Mouse (Mus musculus): ENCODE data around the gene Rap1gap.
A peak's percentile ranks its signal among the peaks of the same experiment; 100 is the strongest.

The Rap1gap gene

DNA sequence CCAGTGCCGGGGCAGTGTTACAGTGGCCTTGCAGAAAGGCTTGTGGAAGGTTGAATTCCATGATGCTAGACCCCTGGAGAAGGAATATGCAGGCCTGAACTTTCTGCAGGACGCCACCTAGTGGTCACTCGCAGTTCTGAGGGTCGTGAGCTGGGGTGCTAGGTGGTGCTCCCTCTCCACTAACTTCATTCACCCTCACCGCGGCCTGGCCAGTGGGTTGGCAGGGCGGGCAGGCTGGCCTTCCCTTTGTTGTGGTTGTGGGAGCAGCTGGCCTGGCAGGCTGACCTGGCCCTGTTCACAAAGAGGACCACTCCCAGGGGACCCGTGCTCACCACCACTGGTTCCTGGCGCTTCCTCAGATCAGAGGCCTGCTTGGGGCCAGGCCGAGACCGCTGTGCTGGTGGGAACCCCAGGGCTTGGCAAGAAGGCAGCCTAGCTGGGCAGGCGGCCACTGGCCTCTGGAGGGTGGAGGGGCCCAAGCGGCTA lies 80.0 kb downstream of the Rap1gap start:
- DNase-seq (ENCODE audit: low read depth, low spot score) = peak; percentile 70

DNA sequence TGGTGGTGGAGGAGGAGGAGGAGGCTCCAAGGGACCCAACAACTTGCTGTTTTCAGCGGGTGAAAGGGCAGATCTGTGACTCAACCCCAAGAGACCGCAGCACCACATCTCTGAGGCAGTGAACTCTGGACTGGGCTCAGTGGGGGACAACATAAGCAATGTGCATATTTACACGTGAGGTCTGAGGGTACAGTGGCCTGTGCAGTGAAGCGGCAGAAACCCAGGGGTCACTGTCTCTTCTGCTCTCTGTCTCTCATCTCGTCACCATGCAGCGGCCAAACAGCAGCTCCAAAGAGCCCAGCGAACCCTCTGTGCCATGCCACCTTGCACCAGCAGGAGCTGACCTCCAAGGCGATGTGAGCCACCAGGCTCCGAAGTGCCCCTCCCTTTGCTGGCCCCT lies 82.6 kb downstream of the Rap1gap start:
- DNase-seq (ENCODE audit: low read depth, low spot score) = no peak

DNA sequence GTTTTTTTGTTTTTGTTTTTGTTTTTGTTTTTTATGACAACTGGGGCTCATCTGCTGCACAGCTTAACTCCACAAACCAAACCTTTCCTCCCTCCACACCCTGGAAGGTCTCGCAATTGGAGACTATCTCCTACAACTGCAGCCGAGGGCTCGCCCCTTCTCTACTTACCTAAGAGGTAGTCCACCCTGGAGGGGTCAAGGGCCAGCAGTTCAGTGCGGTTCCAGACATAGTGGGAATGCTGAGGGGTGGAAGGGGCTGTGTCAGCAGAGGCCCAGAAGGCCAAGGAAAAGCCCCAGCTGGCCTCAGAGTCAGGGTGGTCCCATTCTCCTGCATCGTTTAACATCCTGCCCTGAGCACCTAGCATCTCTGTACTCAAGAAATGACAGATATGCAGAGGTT lies 83.1 kb downstream of the Rap1gap start:
- no peak for DNase-seq (ENCODE audit: low read depth, low spot score)

DNA sequence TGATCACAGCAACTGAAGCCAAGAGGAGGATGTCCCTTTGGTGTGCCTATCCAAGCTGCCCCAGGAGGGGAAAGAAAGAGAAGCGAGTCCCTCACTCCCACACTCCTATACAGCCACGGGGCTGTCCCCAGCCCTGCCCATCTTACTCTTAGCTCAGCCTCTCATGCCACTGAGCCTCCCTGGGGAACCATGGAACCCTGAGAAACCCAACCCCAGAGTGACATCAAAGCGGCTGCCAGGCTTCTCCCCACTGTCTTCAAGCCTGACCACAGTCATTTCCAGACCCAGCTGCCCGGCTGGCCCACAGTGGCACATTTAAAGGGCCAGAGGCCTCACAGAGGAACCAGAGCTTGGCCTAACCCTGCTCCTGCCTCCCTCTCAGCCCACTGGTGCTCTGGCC lies 84.2 kb downstream of the Rap1gap start:
- no peak for DNase-seq (ENCODE audit: low read depth, low spot score)

DNA sequence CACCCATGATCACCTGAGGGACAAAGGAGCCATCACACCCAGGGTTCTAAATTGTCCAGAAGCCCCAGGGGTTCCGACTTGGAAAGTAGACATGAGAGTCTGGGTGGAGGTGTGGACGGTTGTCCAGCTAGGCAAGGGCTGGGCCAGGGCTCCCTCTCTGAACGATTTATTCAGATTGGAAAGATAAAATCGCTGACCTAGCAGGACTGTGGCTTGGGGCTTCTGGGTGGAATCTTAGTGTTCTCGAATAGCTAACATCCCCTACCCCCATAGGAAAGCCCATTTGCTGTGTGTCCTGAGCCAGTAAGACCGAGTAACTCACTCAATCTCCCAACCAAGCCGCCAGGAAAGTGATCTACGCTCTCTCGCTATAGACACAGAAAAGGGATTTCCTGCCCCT lies 85.2 kb downstream of the Rap1gap start:
- no peak for DNase-seq (ENCODE audit: low read depth, low spot score)

DNA sequence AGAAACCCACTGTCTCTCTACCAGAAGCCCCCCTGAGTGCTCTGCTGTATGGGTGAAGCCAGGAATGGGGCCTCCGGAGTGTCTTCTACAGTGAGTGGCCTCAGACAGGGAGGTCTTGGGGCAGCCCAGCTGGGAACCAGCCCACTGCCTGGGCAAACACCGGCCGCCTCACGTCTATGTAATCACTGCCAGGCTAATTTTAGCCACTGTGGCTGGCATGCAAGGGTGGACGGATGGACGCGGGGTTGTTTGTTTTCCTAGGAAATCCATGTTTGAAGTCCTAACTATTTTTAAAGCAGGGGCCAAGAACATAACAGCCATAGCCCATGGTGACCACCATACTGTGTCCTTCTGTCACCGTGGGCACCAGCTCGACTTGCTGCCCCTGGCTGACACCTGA lies 85.6 kb downstream of the Rap1gap start:
- no peak for DNase-seq (ENCODE audit: low read depth, low spot score)

DNA sequence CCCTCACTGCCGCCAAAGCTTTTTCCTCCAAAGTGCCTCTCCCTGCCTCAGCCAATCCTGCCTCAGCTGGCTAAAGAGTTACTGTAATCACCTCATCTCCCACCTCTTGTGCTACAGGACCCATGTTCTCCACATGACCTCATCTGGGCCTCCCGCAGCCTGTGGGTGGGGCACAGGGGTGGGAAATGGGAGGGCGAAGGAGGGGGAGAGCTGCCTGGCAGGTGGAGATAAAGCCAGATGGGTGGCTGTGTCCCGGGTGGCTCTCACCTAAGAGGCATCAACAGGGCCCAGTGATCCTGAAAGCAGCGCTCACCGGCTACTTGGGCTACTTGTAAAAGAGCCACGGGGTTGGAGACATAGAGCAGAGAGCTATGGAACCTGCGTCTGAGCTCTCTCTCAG lies 86.8 kb downstream of the Rap1gap start:
- no peak for DNase-seq (ENCODE audit: low read depth, low spot score)

DNA sequence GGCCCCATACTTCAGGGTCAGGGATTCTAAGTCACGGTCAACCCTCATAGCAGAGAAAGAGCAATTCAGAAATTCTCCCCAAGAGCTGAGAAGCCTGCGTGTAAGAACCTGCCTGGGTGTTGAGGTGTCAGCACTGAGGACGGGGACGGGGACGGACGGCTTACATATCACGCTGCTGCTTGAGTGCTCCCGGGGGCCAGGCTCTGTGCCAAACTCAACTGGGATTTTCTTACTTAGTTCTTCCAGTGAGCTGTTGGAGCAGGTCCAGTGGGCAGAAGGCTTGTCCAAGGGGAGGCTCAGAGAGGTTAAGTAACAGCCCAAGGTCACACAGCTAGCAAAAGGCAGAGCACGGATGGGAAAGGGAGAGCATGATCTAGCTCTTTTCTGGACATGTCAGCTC lies 87.2 kb downstream of the Rap1gap start:
- no peak for DNase-seq (ENCODE audit: low read depth, low spot score)

DNA sequence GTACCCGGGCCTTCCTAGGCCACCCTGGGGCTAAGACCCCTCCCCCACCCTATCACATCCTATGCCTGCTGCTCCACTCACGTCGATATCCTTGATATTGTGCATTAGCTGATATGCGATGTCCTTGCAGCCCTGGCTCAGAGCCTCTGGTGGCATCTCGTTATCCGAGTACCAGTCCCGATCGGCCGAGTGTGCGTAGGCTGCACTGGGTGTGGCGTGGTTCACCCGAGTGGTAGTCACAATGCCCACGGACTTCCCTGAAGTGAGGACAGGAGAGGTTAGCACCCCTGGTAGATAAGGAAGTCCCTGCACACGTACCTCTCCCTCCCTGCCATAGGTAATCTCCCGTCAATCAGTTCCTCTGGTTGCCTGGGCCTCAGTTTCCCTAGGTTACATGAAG lies 87.9 kb downstream of the Rap1gap start:
- no peak for DNase-seq (ENCODE audit: low read depth, low spot score)

DNA sequence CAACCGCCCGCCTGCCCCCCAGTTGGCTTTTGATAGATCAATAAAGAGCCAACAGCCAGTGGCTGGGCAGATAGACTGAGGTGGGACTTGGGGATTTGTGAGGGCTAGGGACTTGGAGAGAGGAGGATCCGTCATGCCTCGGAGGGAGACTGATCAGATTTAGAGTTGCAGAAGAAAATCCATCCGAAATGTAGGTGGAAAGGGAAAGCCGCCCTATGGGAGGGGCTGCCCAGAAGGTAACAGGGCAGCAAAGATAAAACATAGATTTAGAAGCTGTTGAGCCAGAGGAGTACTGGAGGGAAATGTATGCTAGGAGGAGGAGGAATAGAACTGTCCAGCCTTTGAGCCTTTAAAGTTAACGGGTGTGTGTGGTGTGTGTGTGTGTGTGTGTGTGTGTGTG lies 88.7 kb downstream of the Rap1gap start:
- DNase-seq (ENCODE audit: low read depth, low spot score) = no peak

DNA sequence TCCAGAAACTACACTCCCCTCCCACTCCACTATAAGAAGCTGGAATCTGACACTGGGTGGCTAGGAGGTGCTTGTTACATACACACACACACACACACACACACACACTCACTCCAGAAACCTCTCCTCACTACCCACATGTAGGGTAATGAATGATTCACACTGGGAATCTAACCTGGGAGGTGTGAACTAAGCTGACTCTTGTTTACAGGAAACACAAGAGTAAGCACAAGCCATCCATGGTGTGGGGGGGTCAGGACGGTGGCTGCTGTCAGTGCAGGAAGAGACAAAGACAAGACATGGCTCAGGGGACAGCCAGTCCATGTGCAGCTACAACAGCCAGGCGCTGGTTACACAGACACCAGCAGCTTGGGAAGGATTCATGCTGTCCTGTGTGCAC lies 89.9 kb downstream of the Rap1gap start:
- DNase-seq (ENCODE audit: low read depth, low spot score) = no peak

DNA sequence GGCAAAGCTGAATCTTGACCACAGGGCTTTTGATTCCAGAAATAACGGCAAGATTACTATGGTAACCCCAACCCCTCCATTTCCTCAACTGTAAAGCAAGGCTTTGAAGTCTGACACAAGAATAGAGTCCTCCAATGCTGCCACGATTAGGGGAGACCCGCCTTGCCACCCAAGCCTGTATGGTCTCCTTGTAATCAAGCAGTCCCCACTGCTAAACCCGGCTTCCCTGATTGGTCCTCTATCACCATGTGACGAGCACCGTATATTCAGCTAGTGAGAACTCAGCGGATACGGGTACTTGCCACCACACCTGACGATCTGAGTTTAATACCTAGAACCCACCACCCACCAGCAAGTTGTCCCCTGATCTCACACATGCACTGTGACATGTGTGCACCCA lies 98.4 kb downstream of the Rap1gap start:
- no peak for DNase-seq (ENCODE audit: low read depth, low spot score)

DNA sequence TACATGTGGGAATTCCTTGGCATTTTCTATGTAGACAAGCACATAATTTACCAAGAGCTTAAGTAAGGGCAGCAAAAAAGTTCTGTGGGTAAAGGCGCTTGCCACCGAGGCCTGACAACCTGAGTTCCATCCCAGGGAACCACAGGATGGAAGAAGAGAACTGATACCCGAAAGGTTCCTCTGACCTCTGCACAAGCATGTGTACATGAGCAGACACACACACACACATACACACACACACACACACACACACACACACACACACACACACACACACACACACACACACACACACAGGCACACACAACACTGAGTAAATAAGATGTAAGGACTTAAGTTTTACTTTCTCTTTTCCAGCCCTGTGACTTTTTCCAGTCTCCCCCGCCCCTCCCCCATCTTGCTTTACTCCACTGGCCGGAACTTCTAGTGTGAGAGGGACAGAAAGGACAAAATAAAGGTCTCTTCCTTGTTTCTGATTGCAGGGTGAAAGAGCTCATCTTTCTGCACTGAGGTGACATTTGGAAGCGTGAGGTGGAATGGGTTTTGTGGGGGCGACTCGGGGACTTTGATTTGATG lies 99.5 kb downstream of the Rap1gap start:
- DNase-seq (ENCODE audit: low read depth, low spot score) = no peak

DNA sequence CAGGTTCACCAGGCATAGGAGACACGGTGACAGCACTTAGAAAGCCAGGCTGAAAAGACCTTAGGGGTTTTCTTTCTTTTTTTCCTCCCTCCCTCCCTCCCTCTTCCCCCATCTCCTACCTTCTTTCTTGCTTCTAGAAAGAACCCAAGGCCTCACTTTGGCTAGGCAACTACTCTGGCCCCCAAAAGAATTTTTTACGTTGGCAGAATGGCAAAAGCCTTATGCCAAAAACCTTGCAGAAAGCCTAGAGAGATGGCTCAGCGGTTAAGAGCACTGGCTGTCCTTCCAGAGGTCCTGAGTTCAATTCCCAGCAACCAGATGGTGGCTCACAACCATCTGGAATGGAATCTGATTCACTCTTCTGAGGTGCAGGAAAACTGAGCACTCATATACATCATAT lies 100.1 kb downstream of the Rap1gap start:
- DNase-seq (ENCODE audit: low read depth, low spot score) = no peak

DNA sequence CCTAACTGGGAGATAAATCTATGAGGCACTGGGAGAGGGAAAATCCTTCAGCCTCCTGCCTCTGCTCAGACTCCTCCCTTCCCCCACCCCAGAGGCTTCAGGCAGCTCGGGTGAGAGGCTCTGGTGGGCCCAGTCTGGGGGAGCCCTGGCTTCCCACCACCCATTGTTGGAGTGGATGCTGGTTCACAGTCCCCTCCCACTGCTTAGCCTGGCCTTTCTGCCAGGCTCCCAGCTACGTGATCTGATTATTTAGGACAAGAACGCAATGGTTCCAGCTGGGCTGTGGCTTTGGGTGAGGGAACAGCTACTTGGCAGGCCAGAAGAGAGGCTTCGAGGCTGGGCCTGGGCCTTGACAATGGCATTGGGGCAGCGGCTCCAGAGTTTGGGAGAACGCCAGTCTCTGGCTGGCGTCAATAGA lies 101.0 kb downstream of the Rap1gap start:
- no peak for DNase-seq (ENCODE audit: low read depth, low spot score)

DNA sequence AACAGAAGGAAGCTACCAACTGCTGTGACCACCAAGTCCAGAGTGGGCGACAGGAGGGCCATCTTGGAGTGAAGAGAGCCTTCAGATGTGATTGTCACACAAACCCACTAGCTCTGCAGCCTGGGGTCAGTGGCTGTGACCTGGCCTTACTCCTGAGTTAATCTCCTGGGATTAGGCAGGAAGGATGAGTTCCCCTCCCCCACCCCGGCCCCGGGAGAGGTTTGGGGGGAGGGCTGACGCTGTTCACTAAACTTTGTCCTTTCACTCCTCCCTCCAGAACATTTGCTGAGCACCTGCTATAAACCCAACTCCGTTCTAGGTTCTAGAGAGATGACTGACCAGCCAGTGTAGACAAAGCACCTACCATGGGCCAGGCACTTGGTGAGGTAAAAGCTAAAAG lies 101.8 kb downstream of the Rap1gap start:
- no peak for DNase-seq (ENCODE audit: low read depth, low spot score)

DNA sequence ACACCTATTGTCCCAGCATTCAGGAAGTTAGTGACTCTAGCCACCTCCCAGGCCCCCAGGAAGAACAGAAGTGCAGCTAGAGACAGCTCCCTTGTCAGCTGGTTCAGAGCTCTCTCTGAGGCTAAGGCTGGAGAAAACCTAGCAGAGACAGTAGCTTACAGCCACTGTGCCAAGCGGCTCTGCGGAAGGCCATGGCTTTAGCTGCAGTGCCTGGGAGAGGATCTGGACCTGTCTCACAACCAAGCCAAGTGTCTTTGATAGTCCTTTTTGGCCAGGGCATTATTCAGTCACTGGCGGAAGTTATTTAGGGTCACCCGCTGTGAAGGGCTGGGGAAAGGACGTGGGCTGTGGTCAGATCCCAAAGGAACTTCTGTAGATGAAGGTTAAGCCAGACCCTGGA lies 103.9 kb downstream of the Rap1gap start:
- DNase-seq (ENCODE audit: low read depth, low spot score) = no peak

DNA sequence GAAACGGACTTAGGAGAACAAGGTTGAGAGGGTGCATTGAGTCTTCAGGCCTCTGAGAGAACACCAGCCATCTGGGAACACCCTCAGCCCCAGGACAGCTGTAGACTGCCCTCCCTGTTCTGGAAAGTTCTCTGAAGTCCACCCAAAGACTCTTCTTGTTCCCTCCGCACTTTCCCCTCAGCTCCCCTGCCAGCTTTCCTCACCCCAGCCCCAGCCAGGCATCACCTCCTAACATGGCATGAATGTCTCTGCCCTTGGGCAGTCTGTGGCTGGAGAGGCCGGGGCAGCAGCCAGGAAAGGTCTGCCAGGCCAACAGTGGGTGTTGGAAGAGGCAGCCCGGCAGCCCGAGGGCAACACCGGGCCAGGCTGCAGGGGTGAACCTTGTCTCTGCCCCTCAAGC lies 104.3 kb downstream of the Rap1gap start:
- no peak for DNase-seq (ENCODE audit: low read depth, low spot score)

DNA sequence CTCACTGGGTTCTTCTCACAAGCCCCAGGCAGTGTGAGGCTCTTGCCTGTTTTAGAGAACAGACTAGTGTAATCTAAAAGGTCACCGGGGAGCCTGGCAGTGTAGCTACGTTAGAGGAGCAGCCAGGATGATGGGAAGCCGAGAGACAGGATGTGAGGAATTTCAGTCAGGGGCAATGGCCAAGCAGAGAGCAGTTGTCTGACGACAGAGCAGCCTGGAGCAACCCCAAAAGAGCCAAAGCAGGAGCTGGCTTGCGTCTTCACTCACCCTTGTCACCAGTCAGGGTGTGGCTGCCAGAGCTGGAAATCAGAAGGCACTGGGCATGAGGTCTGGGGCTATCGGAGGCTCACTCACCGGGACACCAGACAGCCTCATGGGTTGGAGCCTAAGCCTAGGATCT lies 105.1 kb downstream of the Rap1gap start:
- no peak for DNase-seq (ENCODE audit: low read depth, low spot score)

DNA sequence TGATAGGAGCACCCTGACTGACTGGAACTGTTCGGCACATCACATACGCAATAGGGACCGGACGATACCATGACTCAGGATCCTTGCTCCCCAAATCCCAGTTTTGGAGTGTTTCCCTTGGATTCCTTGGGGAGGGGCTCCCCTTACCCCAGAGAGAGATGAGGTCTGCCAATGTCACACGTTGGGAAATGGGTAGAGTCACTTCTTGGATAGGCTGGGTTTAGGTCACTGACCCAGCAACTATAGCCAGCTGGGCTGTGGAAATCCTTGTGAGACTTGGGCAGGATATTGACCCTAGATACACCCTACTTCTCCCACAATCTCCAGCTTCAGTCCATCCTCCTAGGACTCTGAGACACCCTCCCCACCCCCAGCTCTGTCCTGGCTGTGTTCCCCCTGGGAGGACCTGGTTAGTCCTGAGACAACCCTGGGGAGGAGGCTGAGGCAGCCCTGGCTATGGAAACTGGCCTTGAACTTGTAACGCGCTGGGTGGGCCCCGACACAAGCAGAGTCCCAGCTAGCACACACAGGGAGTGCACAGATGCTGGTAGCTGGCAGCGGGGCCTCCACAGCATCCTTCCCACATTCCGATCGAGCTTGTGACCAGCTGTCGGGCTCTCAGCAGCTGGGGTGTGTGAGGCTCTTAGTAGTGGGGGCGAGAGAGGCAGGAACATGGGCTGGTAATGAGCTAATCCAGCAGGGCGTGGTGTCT lies 106.5 kb downstream of the Rap1gap start:
- peak; percentile 84 for DNase-seq (ENCODE audit: low read depth, low spot score)

DNA sequence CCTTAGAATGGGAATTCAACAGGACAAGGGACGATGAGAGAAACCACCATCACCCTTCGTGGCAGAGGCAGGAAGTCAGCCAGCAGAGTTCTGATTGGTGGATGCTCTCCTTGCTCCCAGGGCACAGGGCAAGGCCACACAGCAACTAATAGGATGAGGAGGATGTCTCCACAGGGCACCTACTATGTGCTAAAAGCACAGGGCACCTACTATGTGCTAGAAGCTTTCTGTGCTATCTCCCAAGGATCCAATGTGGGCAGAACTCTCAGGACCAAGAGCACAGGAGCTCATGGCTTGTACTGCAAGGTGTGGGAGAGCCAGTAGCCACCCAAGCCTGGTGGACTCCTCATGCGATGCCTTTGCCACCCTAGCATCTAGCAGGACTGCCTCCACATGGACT lies 107.2 kb downstream of the Rap1gap start:
- no peak for DNase-seq (ENCODE audit: low read depth, low spot score)

DNA sequence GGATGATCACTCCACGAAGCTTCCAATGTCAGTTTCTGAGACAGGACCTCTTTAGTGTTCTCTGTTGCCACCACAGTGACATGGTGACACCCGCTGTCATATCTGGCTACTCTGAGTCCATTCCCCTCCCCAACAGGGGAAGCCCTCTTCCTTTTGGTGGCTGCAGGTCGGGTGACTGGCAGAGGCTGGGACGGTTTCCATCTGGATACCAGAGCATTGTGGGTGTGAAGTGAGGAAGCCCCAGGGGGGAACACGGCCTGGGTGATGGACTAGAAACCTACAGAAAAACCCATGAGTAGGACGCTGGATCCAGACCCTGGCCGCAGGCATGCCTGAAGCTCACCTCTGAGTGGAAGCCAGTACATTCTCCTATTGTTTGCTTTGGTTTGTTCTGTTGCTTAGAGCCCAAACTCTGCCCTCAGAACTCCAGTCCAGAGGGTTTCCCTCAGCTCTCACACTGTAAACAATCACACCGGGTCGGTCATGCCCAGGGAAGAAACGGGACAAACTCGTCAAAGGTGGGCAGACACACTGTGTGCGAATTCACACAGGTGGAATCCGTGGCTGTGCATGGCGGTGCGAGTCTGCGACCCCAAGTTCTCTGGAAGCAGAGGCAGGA lies 108.0 kb downstream of the Rap1gap start:
- no peak for DNase-seq (ENCODE audit: low read depth, low spot score)

DNA sequence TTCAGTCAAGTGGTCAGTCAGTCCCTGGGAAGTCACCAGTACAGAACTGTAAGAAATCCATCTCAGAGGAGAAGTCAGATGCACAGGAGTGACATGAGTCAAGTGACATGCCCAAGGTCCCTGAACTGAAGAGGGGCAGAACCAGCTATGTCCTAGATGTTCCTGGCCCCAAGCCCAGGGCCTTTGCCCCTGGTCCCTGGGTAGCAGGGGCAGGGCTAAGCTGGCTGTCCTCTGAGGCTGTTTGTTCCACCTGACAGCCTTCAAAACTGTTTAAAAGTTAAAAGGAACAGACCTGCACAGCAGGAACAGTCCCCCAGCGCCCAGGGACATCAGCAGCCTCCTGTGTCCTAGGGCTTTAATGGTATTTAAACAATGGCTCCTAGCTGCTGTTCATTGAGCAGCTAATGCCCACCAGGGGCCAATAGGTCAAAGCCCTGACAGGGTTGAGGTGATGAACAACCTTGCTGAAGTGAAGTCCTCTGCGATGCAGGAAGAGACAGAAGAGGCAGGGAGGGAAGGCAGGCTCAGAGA lies 108.9 kb downstream of the Rap1gap start:
- no peak for DNase-seq (ENCODE audit: low read depth, low spot score)

Data from ES-CJ7 (cell line).